Mouse (Mus musculus) embryonic fibroblast, embryonic 13.5 days (primary cell): ENCODE results near the gene Gan.

Source experiments
- CTCF ChIP-seq: IDR thresholded peaks from 2 replicates; pipeline ENCODE4 v1.5.1; 2011; ENCODE audit warnings: mild to moderate bottlenecking, control low read depth, low read length, moderate library complexity, borderline replicate concordance; ENCODE audit not compliant: insufficient read depth
- POLR2A ChIP-seq: IDR thresholded peaks from 2 replicates; pipeline ENCODE4 v1.6.1; 2011; ENCODE audit warnings: low read depth, mild to moderate bottlenecking, control low read depth, low read length, moderate library complexity

DNA sequence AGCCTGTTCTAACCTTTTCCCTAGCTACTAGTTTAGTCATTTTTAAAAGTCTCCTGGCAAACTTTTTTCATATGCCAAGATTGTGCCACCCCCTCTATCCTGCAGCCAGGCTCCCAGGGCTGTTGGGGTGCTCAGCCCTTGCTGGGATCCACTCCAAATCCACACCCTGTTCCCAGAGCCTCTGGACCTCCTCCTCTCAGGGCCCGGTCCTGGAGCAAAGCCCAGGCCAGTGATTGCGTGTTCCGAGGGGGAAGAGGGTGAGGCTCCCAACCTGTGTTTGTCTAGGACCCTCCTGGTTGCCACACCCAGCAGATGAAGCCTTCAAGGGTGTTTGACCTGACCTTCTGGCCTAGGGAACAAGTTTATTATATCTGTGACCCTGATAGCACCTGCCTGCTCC, 46.3 kb upstream of the Gan start:
- TF ChIP-seq CTCF (no peak), POLR2A (no peak)
